Mouse (Mus musculus): ENCODE measurements around the gene Hes2. TPM values are rescaled to one million over a fixed set of nuclear protein-coding genes. Genes with fewer than 3 reads are reported as not detected.

Gene Hes2
- polyA plus RNA-seq, 1 experiment from 2014 or later = not detected

DNA sequence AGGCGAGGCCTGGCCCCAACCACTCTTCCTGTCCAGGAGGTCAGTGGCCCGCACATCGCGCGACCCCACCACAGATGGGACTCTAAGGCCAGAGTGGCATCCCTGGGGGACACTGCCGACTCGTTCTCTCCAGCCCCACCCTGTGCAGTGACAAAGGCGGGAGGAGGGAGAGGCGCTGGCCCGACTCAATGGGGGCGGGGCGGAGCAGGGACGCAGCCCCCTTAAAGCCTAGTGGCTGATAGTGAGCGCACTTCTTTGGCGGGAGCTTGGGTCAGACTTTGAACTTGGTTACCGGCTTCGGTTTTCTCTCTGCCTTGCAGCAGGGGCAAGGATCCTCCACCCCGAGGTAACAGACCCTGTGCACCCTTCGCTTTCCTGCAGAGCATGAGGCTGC, 615 bp downstream of the Hes2 start:
- no peak for DNase-seq (ENCODE audit: low spot score)

- DNase-seq (ENCODE audit: low spot score) = no peak
These were observed 2.1 kb downstream of the Hes2 start for GRCm38 (mm10) chr4:152160748-152161147.

- DNase-seq (ENCODE audit: low spot score) = no peak
These were observed 2.9 kb downstream of the Hes2 start for GRCm38 (mm10) chr4:152161601-152162000.

DNA sequence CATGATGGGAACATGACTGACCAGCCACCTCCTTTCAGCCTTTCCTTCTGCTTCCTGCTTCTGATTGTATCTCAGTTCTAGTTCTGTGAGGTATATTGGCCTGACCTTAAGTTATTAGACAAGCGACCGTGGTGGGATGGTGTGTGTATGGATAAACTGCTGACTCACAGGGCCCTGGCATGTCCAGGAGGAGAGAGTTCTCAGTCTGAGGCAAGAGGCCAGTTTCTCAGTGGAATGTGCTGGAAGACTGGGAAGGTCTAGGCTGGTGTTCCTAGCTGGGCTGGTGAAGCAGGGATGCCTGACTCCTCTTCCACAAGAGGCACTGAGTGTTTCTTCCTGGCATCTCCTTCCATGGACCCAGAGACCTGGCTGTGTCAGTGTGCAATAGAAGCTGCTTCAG, 4.1 kb downstream of the Hes2 start:
- no peak for DNase-seq (ENCODE audit: low spot score)

DNA sequence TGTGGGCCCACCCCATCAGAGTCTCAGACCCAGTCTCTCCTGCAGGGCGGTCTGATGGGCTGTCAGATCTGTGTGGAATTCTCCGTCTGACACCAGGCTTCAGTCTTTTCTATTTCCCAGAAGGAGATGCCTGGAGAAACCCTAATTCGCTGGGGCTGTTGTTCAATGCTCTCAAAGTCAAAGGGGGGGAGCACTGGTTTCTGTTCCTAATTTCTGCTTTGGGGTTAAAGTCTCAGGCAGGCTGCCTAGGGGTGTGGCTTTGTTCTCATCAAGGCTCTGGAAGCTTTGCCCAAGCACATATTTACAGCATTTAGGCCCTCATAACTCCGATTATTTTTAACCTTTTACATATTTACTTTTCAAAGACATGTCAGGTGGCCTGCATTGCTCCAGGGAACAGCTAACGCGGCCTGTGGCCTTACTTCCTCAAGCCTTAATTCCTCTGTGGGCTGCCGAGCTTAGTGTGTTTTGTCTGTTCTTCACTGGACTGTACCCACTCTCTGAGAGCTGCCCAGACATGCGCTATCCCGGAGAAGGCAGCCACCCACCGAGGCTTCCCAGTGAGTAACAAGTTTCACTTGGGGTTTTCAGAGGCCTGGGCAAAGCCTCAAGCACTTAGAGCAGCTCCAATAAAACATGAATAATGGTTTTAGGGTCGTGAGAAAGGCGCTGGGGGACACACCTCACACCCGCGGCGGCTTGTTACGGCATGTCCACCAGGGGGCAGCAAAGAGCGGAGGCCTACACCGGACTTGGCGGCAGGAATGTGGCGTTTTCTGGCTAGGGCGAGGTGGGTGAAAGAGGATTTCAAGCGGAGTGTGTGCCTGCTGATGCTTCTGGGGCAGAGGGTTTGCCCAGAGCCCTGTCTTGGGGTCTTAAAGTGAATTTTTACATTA, 6.6 kb downstream of the Hes2 start:
- peak; percentile 66 for DNase-seq (ENCODE audit: low spot score)

GRCm38 (mm10) chr4:152168052-152168451, 9.4 kb downstream of the Hes2 start:
- no peak for DNase-seq (ENCODE audit: low spot score)

DNA sequence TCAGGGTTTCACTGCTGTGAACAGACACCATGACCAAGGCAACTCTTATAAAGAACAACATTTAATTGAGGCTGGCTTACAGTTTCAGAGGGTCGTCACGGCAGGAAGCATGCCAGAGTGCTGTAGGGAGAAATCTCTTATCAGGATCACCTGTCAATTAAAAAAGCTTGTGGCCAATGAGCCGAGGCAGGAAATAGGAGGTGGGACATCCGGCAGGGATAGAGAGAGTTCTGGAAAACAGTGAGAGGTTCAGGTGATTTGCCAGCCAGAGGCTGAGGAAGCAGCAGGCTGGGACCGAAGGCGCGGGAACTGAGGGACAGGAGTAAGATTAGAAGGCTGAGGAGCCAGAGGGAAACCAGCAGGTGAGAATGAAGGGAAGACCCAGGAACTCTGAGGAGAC, 10.4 kb downstream of the Hes2 start:
- no peak for DNase-seq (ENCODE audit: low spot score)

GRCm38 (mm10) chr4:152170286-152170685, 11.6 kb downstream of the Hes2 start:
- DNase-seq (ENCODE audit: low spot score) = no peak

DNA sequence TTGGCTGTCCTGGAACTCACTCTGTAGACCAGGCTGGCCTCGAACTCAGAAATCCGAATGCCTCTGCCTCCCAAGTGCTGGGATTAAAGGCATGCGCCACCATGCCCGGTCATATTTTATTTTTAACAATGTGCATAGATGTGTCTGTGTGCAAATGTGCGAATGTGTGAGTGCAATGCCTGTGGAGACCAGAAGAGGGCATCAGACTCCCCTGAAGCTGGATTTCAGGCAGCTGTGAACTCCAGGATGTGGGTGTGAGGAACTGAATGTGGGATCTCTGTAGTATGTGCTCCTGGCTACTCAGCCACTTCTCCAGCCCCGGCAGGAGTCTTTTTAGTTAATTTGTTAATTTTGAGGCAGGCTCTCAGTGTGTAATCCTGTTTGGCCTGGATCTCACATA, 12.9 kb downstream of the Hes2 start:
- DNase-seq (ENCODE audit: low spot score) = no peak

- peak; percentile 88 for DNase-seq (ENCODE audit: low spot score)
These were observed 14.4 kb downstream of the Hes2 start for GRCm38 (mm10) chr4:152173041-152173440.

DNA sequence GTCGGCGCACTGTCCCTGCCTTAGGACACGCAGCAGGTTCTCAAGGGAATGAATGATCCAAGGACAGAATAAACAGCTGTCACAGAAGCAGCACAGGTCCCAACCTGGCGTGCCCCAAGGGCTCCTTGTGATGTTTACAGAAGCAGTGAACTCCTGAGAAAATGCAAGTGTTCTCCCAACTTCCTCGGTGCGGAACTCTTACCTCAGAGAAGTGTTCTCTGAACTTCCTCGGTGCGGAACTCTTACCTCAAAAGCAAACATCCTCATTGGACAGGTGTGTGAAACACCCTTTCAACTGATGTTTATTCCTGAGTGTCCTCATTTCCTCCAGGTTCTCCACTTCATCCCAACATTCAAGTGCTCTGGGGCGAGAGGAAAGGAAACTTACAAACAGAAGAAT, 15.3 kb downstream of the Hes2 start:
- no peak for DNase-seq (ENCODE audit: low spot score)

- no peak for DNase-seq (ENCODE audit: low spot score)
These were observed 18.0 kb downstream of the Hes2 start for GRCm38 (mm10) chr4:152176638-152177037.

GRCm38 (mm10) chr4:152177174-152177536, 18.5 kb downstream of the Hes2 start:
- no peak for DNase-seq (ENCODE audit: low spot score)

GRCm38 (mm10) chr4:152177537-152178343, 19.1 kb downstream of the Hes2 start, which contains the start of gene Acot7:
Acot7 (plus strand) TSS chr4:152178134.
- DNase-seq (ENCODE audit: low spot score) = peak; percentile 95

DNA sequence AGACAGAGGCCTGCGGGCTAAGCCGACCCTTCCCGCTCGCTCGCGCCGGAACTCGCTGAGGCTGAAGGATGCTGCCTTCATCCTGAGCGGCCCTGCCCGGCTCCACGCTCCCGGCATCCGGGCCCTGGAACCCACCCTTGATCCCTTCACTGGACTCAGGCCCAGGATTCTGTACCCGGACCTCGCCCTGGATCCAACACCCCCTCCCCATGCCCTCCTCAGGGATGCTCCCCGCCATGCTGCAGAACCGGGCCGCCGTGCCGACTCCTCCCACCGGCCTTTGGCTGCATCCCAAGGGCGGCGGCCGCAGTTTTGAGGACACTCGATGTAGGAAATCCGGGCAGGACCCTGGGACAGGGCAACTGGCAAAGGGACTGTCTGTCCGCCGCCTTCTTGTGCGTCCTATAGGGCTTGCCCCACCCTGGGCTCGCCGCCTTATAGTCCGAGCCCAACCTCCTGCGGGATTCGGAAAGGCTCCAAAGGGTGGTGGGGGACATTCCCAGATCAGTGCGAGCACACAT, 19.7 kb downstream of the Hes2 start:
- no peak for DNase-seq (ENCODE audit: low spot score)

GRCm38 (mm10) chr4:152178916-152179705, 20.4 kb downstream of the Hes2 start:
- peak; percentile 59 for DNase-seq (ENCODE audit: low spot score)

DNA sequence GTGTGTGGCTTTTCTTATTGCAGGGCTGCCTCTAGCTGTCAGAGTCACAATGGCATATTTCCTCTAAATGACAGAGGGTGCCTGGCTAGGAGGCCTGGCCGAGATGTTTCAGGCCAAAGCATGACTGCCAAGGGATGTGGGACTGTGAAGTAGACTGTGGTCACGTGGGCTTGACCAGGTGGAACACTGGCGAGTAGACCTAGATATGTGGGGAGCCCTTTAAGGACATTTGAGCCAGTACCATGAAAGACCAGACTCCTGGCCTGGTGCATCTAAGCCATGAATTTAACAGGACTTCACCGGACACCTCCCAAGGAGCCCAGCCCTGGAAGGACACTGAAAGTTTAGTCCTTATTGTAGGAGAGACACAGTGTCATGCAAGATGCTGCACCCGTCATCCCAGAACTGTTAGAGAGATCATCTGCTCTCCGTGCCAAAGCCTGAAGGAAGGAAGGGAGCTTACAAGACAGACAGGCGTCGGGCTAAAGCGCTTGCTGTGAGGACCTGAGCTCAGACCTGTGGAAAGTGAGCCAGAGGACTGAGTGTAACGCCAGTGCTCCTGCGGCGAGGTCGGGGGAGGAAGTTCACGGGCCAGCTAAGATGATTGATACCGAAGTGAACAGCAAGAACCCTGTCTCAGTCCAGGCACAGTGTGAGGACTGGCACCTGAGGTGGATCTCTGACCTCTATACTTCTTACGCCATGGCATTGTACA, 21.4 kb downstream of the Hes2 start:
- no peak for DNase-seq (ENCODE audit: low spot score)

DNA sequence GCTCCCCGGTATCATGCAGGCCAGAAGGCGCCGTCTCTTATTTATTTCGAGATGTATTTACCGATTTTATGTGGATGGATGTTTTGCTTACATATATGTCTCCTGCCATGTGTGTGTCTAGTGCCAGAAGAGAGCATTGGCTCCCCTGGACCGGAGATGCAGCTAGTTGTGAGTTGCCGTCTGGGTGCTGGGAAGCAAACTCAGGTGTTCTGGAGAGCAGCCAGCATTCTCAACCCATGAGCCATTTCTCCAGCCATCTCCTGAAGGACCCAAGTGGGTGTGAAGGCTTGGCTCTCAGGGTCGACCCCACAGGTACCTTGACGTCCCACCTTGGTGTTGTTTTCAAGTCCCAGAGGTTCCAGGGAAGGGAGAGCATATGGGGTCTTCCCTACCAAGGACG, 23.5 kb downstream of the Hes2 start:
- DNase-seq (ENCODE audit: low spot score) = no peak

GRCm38 (mm10) chr4:152184353-152185035, 25.8 kb downstream of the Hes2 start:
- DNase-seq (ENCODE audit: low spot score) = peak; percentile 61

- no peak for DNase-seq (ENCODE audit: low spot score)
These were observed 26.5 kb downstream of the Hes2 start for GRCm38 (mm10) chr4:152185137-152185509.
